Mouse (Mus musculus) heart, embryonic 12.5 days (tissue): ENCODE results near the gene Zfp771. TPM values are rescaled to one million over a fixed set of nuclear protein-coding genes. Genes with fewer than 3 reads are reported as not detected.
"Not testable (repeated sequence)": the region's sequence is repeated elsewhere in the genome, so short reads cannot be mapped to it uniquely, and the experiment has no call there.

Source experiments
- ATAC-seq: fragments of 200-750 bp; cut with Nextera tagmentation; 2 replicates; pipeline ENCODE4 v1.8.0; 2017; ENCODE audit warnings: moderate TSS enrichment, moderate library complexity; ENCODE audit not compliant: insufficient number of reproducible peaks, low FRiP score
- H3K27ac ChIP-seq: fragments of 300-500 bp; sonication (generic); 2 replicates; pipeline ENCODE4 v1.5.1; 2016; ENCODE audit warnings: mild to moderate bottlenecking, moderate library complexity; ENCODE audit not compliant: poor library complexity, severe bottlenecking
- H3K27me3 ChIP-seq: fragments of 300-500 bp; sonication (generic); replicated peaks from 2 replicates; pipeline ENCODE4 v1.6.1; 2016; ENCODE audit warnings: mild to moderate bottlenecking, moderate library complexity
- H3K36me3 ChIP-seq: fragments of 300-500 bp; sonication (generic); 2 replicates; pipeline ENCODE4 v1.6.1; 2016; ENCODE audit warnings: mild to moderate bottlenecking, moderate library complexity
- H3K4me1 ChIP-seq: fragments of 300-500 bp; sonication (generic); replicated peaks from 2 replicates; pipeline ENCODE4 v1.6.1; 2016; ENCODE audit warnings: mild to moderate bottlenecking
- H3K4me2 ChIP-seq: fragments of 300-500 bp; sonication (generic); 2 replicates; pipeline ENCODE4 v1.6.1; 2016; ENCODE audit warnings: mild to moderate bottlenecking, moderate library complexity
- H3K4me3 ChIP-seq: fragments of 300-500 bp; sonication (generic); 2 replicates; pipeline ENCODE4 v1.5.1; 2016; ENCODE audit warnings: mild to moderate bottlenecking
- H3K9ac ChIP-seq: fragments of 300-500 bp; sonication (generic); 2 replicates; pipeline ENCODE4 v1.6.1; 2016; ENCODE audit warnings: mild to moderate bottlenecking, moderate library complexity
- H3K9me3 ChIP-seq: fragments of 300-500 bp; sonication (generic); replicated peaks from 2 replicates; pipeline ENCODE4 v1.6.1; 2016; ENCODE audit warnings: mild to moderate bottlenecking, moderate library complexity
- WGBS: fragments of 180-500 bp; shearing (Covaris S2); methylation state at CpG from one replicate; pipeline ENCODE4 v1.1.7; 2016; 5-methylcytosine and 5-hydroxymethylcytosine counted together
- polyA plus RNA-seq: library from polyadenylated mRNA; unstranded; fragments of >200 nt; fragmentation: Nextera tagmentation; extraction: Ambion mirVana; gene quantifications from 2 replicates; pipeline ENCODE4 v1.2.1, GENCODE M21; 2016

Zfp771 gene
- polyA plus RNA-seq, 1 experiment from 2014 or later: 34.4 TPM

DNA sequence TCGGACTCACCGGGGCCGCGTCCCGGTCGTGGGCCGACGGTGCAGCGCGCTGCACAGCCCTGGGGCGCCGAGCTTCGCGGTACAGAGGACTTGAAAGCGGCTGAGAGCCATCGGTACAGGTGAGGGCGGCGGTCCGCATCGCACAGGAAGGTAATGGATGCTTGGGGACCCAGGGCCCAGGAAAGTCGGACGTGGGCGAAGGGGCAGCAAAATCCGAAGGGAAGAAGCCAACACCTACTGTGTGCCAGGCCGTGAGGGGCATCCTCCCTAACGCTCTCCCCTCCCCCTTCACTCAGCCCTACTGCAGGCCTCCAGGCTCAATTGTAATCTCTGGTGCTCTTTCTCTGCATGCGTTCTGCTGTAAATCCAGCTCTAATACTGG, 10.7 kb upstream of the Zfp771 start:
- H3K27ac ChIP-seq: peak overlapping the region; percentile 97

DNA sequence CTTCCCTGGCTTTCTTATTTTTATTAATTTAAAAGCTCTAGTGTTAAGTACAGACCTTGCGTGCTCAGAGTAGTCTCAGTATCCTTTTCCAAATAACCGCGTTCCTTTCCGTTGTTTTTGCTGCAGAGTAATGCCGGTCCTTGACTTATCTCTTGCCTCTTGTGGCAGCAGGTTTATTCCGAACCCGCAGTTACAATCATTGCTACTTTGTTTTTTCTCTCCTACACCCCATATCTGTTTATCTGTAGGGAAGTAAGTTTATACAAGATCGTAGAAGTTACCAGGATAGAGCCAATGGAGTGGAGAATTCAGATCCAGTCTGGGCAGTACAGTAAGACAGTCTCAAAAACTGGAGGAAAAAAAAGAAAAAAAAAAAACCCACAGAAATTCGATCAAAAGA, 10.3 kb upstream of the Zfp771 start:
- H3K4me1 ChIP-seq: peaks cover 32% of the 10 kb centered on the region
- ATAC-seq: no peak
- 2% methylated on average over 9 of the region's 9 CpGs for WGBS
- H3K4me2 ChIP-seq: peak overlapping the region; percentile 76
- H3K27ac ChIP-seq: peak overlapping the region; percentile 97; the same call in 1 of the 2 replicates
- no peaks in the 10 kb centered on the region for H3K9me3 ChIP-seq
- H3K36me3 ChIP-seq: peaks cover 60% of the 10 kb centered on the region
- peak overlapping the region; percentile 71 for H3K4me3 ChIP-seq
- H3K27me3 ChIP-seq: no peaks in the 10 kb centered on the region
- H3K9ac ChIP-seq: peak overlapping the region; percentile 90

More for the DNA sequence above, 10.7 kb upstream of the Zfp771 start:
- H3K9me3 ChIP-seq: no peaks in the 10 kb centered on the region
- H3K4me2 ChIP-seq: peak overlapping the region; percentile 76
- H3K4me3 ChIP-seq: peak overlapping the region; percentile 71
- WGBS: under 1% methylated on average over 27 of the region's 27 CpGs
- ATAC-seq: peak; percentile 52
- peaks cover 32% of the 10 kb centered on the region for H3K4me1 ChIP-seq
- peaks cover 55% of the 10 kb centered on the region for H3K36me3 ChIP-seq
- no peaks in the 10 kb centered on the region for H3K27me3 ChIP-seq
- H3K9ac ChIP-seq: peak overlapping the region; percentile 90

DNA sequence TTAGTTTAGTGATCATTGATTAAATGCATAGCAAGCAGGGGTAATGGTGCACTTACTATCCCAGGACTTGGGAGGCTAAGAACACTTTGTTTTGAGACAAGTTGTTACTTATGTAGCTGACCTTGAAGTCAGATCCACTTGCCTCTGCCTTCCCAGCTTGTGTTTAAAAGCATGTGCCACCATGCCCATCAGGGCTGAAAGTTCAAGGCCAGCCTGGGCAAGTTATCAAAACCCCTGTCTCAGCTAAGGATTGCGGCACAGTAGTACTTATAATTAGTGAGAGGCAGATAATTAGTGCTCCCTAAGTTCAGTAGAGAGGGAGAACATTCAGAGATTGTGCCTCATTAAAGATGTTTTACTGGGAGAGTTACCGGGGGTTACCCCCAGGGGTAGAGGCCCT, 9.3 kb upstream of the Zfp771 start:
- ATAC-seq: no peak
- H3K4me3 ChIP-seq: no peak overlapping the region
- H3K27me3 ChIP-seq: no peaks in the 10 kb centered on the region
- H3K4me2 ChIP-seq: 0 out of 2 replicates have a peak overlapping the region, but pooled peaks have one; percentile 4
- H3K27ac ChIP-seq: no peak overlapping the region
- peaks cover 27% of the 10 kb centered on the region for H3K4me1 ChIP-seq
- peaks cover 57% of the 10 kb centered on the region for H3K36me3 ChIP-seq
- peak overlapping the region; percentile 51; the same call in 1 of the 2 replicates for H3K9ac ChIP-seq
- H3K9me3 ChIP-seq: no peaks in the 10 kb centered on the region
- WGBS: 94% methylated on average over 2 of the region's 2 CpGs

DNA sequence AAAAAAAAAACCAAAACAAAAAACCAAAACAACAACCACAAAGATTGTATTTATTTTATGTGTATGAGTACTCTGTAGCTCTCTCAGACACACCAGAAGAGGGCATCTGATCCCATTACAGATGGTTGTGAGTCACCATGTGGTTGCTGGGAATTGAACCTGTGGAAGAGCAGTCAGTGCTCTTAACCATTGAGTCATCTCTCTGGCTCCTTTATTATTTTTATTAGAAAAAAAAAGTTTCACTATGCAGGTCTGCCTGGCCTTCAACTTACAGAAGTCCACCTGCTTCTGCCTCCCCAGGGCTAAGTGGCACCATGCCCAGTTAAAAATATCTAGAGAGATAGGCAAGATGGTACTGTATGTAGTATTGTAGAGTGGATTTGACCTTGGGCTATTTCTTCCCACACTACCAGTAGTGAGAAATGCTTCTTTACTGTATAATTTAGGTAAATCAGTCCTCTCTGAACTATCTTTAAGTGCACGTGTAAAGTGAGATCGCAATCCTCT, 660 bp upstream of the Zfp771 start:
- H3K4me3 ChIP-seq: peak overlapping the region; percentile 83; the same call in 1 of the 2 replicates
- ATAC-seq: no peak
- H3K36me3 ChIP-seq: peaks cover 23% of the 10 kb centered on the region
- peak overlapping the region; percentile 92 for H3K27ac ChIP-seq
- peak overlapping the region; percentile 91 for H3K9ac ChIP-seq
- H3K4me2 ChIP-seq: peak overlapping the region; percentile 93
- H3K27me3 ChIP-seq: no peaks in the 10 kb centered on the region
- peaks cover 24% of the 10 kb centered on the region for H3K4me1 ChIP-seq
- H3K9me3 ChIP-seq: no peaks in the 10 kb centered on the region
- WGBS: 32% methylated on average over 2 of the region's 2 CpGs

DNA sequence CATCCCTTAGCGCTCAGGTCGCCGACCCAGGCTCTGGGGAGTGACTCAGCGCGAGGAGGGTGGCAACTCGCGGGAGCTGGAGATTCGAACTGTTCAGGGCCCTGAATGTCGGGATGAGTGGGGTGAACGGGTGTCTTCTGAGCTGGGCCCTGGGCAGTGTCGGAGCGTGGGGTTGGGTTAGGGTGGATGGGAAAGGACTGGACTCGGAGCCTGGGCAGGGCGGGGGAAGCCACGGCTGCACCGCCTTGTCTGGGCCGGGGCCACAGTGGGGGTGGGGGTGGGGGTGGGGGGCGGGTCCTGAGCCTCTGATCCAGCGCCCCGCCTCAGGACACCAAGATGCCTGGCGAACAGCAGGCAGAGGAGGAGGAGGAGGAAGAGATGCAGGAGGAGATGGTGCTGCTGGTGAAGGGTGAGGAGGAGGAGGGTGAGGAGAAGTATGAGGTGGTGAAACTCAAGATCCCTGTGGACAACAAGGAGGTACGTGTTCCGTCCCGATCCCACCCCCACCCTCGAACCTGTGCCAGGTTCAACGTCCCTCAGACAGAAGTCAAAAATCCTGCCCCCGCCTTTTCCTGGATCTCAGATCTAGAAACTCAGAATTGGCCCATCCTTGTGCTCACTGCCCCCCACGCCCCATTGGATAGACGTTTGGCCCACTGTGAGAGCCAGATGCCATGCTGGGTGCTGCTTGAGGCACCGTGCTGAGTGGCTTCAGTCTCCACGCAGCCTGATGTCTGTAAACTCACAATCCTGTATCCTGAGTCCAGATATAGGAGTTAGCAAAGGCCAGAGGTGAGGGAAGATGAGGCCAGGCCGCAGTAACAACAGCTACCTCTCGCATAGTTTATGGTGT, 810 bp downstream of the Zfp771 start:
- no peaks in the 10 kb centered on the region for H3K27me3 ChIP-seq
- H3K4me1 ChIP-seq: peaks cover 24% of the 10 kb centered on the region
- H3K27ac ChIP-seq: peak overlapping the region; percentile 92
- no peaks in the 10 kb centered on the region for H3K9me3 ChIP-seq
- WGBS: 12% methylated on average over 30 of the region's 33 CpGs
- H3K9ac ChIP-seq: peak overlapping the region; percentile 91
- peak overlapping the region; percentile 93 for H3K4me2 ChIP-seq
- peak; percentile 67 for ATAC-seq
- peak overlapping the region; percentile 83 for H3K4me3 ChIP-seq
- peaks cover 24% of the 10 kb centered on the region for H3K36me3 ChIP-seq

DNA sequence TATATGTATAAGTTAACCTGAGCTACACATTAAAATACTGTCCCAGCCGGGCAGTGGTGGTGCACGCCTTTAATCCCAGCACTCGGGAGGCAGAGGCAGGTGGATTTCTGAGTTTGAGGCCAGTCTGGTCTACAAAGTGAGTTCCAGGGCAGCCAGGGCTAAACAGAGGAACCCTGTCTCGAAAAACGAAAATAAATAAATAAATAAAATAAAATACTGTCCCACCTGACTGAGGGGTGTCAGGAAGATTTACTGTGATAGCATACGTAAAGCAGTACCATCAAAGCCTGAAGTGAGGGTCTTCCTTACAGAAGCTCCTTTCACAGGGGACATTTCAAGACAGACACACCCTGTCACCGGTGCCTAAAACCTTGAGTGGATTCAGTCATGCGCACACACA, 6.4 kb downstream of the Zfp771 start:
- H3K27ac ChIP-seq, H3K4me3 ChIP-seq, H3K9me3 ChIP-seq, H3K9ac ChIP-seq, ATAC-seq, H3K27me3 ChIP-seq, H3K4me2 ChIP-seq: not testable (repeated sequence)
- H3K36me3 ChIP-seq: peaks cover 27% of the 10 kb centered on the region
- peaks cover 16% of the 10 kb centered on the region for H3K4me1 ChIP-seq
- 90% methylated on average over 8 of the region's 8 CpGs for WGBS

DNA sequence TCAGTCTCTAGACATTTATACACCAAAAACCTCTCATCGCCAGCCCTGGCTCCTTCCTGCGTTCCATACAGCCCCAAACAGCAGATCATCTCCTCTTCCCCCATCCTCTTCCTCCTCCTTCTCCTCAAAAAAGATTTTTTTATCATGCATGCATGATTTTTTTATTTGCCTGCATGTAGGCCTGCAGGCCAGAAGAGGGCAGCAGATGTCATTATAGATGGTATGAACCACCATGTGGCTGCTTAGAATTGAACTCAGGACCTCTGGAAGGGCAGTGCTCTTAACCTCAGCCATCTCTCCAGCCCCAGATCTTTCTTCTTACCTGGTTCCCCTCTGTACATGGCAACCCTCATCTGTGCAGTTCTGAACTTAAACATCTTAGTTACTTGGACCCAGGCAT, 8.3 kb downstream of the Zfp771 start:
- Histone ChIP-seq H3K9me3 (no peaks in the 10 kb centered on the region), H3K36me3 (peaks cover 25% of the 10 kb centered on the region), H3K9ac (no peak overlapping the region), H3K27ac (no peak overlapping the region), H3K27me3 (no peaks in the 10 kb centered on the region), H3K4me2 (no peak overlapping the region), H3K4me1 (peaks cover 8% of the 10 kb centered on the region), H3K4me3 (no peak overlapping the region)
- 94% methylated on average over 2 of the region's 2 CpGs for WGBS
- ATAC-seq: no peak

DNA sequence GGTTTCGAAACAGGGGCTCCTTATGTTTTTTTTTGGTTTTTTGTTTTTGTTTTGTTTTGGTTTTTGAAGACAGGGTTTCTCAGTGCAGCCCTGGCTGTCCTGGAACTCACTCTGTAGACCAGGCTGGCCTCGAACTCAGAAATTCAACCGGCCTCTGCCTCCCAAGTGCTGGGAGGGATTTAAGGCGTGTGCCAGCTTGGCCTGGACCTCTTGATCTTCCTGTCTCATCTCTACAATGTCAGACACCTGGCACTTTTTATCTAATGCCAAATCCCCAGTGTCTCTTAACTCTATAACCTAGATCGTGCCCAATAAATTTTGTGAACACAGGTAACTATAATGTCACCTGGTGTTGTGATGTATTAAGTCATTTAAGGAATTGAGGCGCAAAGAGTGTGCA, 9.3 kb downstream of the Zfp771 start:
- H3K27me3 ChIP-seq: no peaks in the 10 kb centered on the region
- H3K4me2 ChIP-seq: peak overlapping the region; percentile 73
- peak overlapping the region; percentile 76 for H3K9ac ChIP-seq
- peak overlapping the region; percentile 71 for H3K27ac ChIP-seq
- peaks cover 8% of the 10 kb centered on the region for H3K4me1 ChIP-seq
- ATAC-seq: no peak
- H3K9me3 ChIP-seq: no peaks in the 10 kb centered on the region
- H3K4me3 ChIP-seq: peak overlapping the region; percentile 55
- H3K36me3 ChIP-seq: peaks cover 26% of the 10 kb centered on the region
- WGBS: 79% methylated on average over 6 of the region's 6 CpGs

DNA sequence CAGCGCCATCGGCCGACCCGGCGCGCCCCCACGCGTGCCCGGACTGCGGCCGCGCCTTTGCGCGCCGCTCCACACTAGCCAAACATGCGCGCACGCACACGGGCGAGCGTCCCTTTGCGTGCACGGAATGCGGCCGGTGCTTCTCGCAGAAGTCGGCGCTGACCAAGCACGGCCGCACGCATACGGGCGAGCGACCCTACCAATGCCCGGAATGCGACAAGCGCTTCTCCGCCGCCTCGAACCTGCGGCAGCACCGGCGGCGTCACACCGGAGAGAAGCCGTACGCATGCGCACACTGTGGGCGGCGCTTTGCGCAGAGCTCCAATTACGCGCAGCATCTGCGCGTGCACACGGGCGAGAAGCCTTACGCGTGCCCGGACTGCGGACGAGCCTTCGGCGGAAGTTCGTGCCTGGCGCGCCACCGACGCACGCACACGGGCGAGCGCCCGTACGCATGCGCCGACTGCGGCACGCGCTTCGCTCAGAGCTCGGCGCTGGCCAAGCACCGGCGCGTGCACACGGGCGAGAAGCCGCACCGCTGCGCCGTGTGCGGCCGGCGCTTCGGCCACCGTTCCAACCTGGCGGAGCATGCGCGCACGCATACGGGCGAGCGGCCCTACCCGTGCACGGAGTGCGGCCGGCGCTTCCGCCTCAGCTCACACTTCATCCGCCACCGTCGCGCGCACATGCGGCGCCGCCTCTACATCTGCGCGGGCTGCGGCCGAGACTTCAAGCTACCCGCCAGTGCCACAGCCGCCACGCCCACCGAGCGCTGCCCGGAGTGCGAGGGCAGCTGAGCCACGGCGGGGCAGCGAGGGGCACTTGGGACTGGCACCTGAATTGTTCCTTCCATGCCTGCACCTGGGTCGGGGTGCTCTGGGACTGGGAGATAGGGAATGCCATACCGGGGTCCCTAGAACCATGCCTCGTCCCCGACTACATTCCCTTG, 10.0 kb downstream of the Zfp771 start:
- peak overlapping the region; percentile 71 for H3K27ac ChIP-seq
- peak overlapping the region; percentile 73 for H3K4me2 ChIP-seq
- ATAC-seq: peak; percentile 92
- H3K4me3 ChIP-seq: peak overlapping the region; percentile 55
- no peaks in the 10 kb centered on the region for H3K27me3 ChIP-seq
- no peaks in the 10 kb centered on the region for H3K9me3 ChIP-seq
- H3K4me1 ChIP-seq: peaks cover 11% of the 10 kb centered on the region
- peaks cover 26% of the 10 kb centered on the region for H3K36me3 ChIP-seq
- under 1% methylated on average over 136 of the region's 136 CpGs for WGBS
- H3K9ac ChIP-seq: peak overlapping the region; percentile 76

DNA sequence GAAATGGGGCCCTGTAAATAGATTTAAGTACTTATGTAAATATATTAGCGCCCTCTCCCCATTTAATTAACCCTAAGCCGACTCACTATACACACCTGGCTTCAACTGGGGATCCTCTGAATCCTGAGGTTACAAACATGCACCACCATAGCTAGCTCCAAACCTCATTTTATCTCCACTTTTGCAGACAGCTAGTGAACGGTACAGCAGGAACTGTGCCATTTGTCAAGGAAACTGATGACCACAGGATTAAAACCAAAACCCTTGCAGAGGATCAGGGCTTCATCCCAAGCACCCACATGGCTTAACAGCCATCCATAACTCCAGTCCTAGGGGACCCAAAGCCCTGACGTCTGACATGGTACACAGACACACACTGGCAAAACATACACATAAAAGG, 10.9 kb downstream of the Zfp771 start:
- no peak for ATAC-seq
- Histone ChIP-seq H3K27me3 (no peaks in the 10 kb centered on the region), H3K27ac (no peak overlapping the region), H3K9me3 (no peaks in the 10 kb centered on the region), H3K4me2 (peak overlapping the region; percentile 73), H3K4me1 (peaks cover 19% of the 10 kb centered on the region), H3K9ac (peak overlapping the region; percentile 73; the same call in 1 of the 2 replicates), H3K36me3 (peaks cover 17% of the 10 kb centered on the region), H3K4me3 (peak overlapping the region; percentile 55)
- 19% methylated on average over 4 of the region's 4 CpGs for WGBS

DNA sequence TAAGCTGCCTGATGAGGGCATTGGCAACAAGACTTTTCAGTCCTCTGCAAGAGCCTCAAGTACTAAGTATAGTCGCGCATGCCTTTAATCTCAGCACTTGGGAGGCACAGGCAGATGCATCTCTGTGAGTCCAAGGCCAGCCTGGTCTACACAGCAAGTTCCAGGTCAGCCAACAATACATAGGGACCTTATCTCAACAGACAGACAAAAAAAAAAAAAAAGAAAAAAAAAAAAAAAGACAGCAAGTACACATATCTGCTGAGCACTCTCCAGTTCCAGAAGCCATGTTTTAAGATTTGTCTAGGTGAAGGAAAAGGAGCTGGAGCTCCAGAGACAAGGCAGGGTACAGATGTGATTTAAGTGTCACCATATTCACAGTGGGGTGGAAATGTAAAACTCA, 11.9 kb downstream of the Zfp771 start:
- H3K36me3 ChIP-seq: peaks cover 15% of the 10 kb centered on the region
- WGBS: 79% methylated on average over 2 of the region's 2 CpGs
- H3K4me1 ChIP-seq: peaks cover 20% of the 10 kb centered on the region
- no peak for ATAC-seq
- no peak overlapping the region for H3K4me2 ChIP-seq
- no peak overlapping the region for H3K4me3 ChIP-seq
- H3K9ac ChIP-seq: no peak overlapping the region
- no peaks in the 10 kb centered on the region for H3K9me3 ChIP-seq
- H3K27ac ChIP-seq: no peak overlapping the region
- H3K27me3 ChIP-seq: no peaks in the 10 kb centered on the region
